Mouse (Mus musculus) bone marrow macrophage, adult 2 months (primary cell): Measurements from ENCODE around the gene Tmem200a. TPM values are rescaled to one million over a fixed set of nuclear protein-coding genes. Genes with fewer than 3 reads are reported as not detected.

Experiments used
- H3K27ac ChIP-seq: 2 replicates; pipeline ENCODE4 v1.5.1; 2012; ENCODE audit warnings: low read depth, low read length; ENCODE audit not compliant: insufficient read depth
- H3K4me1 ChIP-seq: 2 replicates; pipeline ENCODE4 v1.6.1; 2012; ENCODE audit warnings: low read length; ENCODE audit not compliant: control insufficient read depth, insufficient read depth
- H3K4me3 ChIP-seq: 2 replicates; pipeline ENCODE4 v1.5.1; 2012; ENCODE audit warnings: mild to moderate bottlenecking, low read length, moderate library complexity; ENCODE audit not compliant: insufficient read depth
- CTCF ChIP-seq: IDR thresholded peaks from 2 replicates; pipeline ENCODE4 v1.5.1; 2012; ENCODE audit warnings: low read depth, mild to moderate bottlenecking, low read length, moderate library complexity
- POLR2A ChIP-seq: IDR thresholded peaks from 2 replicates; pipeline ENCODE4 v1.6.1; 2012; ENCODE audit warnings: mild to moderate bottlenecking, low read depth, low read length, borderline replicate concordance
- polyA plus RNA-seq: library from polyadenylated mRNA; stranded (reverse); fragments of >200 nt; gene quantifications from 2 replicates; pipeline ENCODE4 v1.2.4, GENCODE M21; 2012; ENCODE audit not compliant: missing spikeins, insufficient read depth, insufficient read length

Gene Tmem200a
- polyA plus RNA-seq, 1 experiment = not detected

- no peak for TF ChIP-seq POLR2A
- no peak for TF ChIP-seq CTCF
- no peaks in the 10 kb centered on the region for H3K4me1 ChIP-seq
- H3K4me3 ChIP-seq = no peak overlapping the region
- no peak overlapping the region for H3K27ac ChIP-seq
Observed at GRCm38 (mm10) chr10:25999291-25999930, 79.4 kb downstream of the Tmem200a start.

- Histone ChIP-seq H3K4me3 (no peak overlapping the region), H3K4me1 (no peaks in the 10 kb centered on the region), H3K27ac (no peak overlapping the region)
- TF ChIP-seq POLR2A = no peak
Observed at GRCm38 (mm10) chr10:25984056-25984455, 94.8 kb downstream of the Tmem200a start.

GRCm38 (mm10) chr10:25982617-25983016 is 96.2 kb downstream of the Tmem200a start:
- H3K4me1 ChIP-seq = no peaks in the 10 kb centered on the region
- H3K4me3 ChIP-seq = no peak overlapping the region
- no peak for TF ChIP-seq CTCF
- no peak for TF ChIP-seq POLR2A
- no peak overlapping the region for H3K27ac ChIP-seq

- no peaks in the 10 kb centered on the region for H3K4me1 ChIP-seq
- H3K4me3 ChIP-seq = no peak overlapping the region
- no peak overlapping the region for H3K27ac ChIP-seq
- TF ChIP-seq CTCF = no peak
- no peak for TF ChIP-seq POLR2A
Observed at GRCm38 (mm10) chr10:25962863-25963262, 116.0 kb downstream of the Tmem200a start.

GRCm38 (mm10) chr10:25961066-25961465 is 117.8 kb downstream of the Tmem200a start:
- no peak overlapping the region for H3K4me3 ChIP-seq
- TF ChIP-seq CTCF (no peak), POLR2A (no peak)
- H3K4me1 ChIP-seq = no peaks in the 10 kb centered on the region
- no peak overlapping the region for H3K27ac ChIP-seq

GRCm38 (mm10) chr10:25958762-25959753 is 119.8 kb downstream of the Tmem200a start:
- no peaks in the 10 kb centered on the region for H3K4me1 ChIP-seq
- H3K27ac ChIP-seq = no peak overlapping the region
- no peak for TF ChIP-seq POLR2A
- TF ChIP-seq CTCF = no peak
- H3K4me3 ChIP-seq = no peak overlapping the region

GRCm38 (mm10) chr10:25954641-25955228 is 124.1 kb downstream of the Tmem200a start:
- Histone ChIP-seq H3K27ac (no peak overlapping the region), H3K4me1 (no peaks in the 10 kb centered on the region), H3K4me3 (no peak overlapping the region)
- no peak for TF ChIP-seq CTCF
- no peak for TF ChIP-seq POLR2A

GRCm38 (mm10) chr10:25952838-25953237 is 126.0 kb downstream of the Tmem200a start:
- TF ChIP-seq CTCF = no peak
- no peak for TF ChIP-seq POLR2A
- Histone ChIP-seq H3K4me1 (no peaks in the 10 kb centered on the region), H3K4me3 (no peak overlapping the region), H3K27ac (no peak overlapping the region)

- H3K4me3 ChIP-seq = no peak overlapping the region
- H3K27ac ChIP-seq = no peak overlapping the region
- TF ChIP-seq CTCF (no peak), POLR2A (no peak)
- no peaks in the 10 kb centered on the region for H3K4me1 ChIP-seq
Observed at GRCm38 (mm10) chr10:25952150-25952549, 126.7 kb downstream of the Tmem200a start.
